Mouse (Mus musculus) cortical plate, adult 2 months (tissue): Measurements from ENCODE around the gene Hoxa2. TPM values are rescaled to one million over a fixed set of nuclear protein-coding genes. Genes with fewer than 3 reads are reported as not detected.

Experiments used
- H3K27ac ChIP-seq: fragments of 200-500 bp; 2 replicates; pipeline ENCODE4 v1.5.1; 2012; ENCODE audit warnings: low read length, control low read depth, inconsistent platforms; ENCODE audit not compliant: insufficient read depth
- H3K4me1 ChIP-seq: fragments of 200-500 bp; 2 replicates; pipeline ENCODE4 v1.6.1; 2011; ENCODE audit warnings: low read length; ENCODE audit not compliant: control insufficient read depth, insufficient read depth
- H3K4me3 ChIP-seq: fragments of 200-500 bp; 2 replicates; pipeline ENCODE4 v1.5.1; 2011; ENCODE audit warnings: mild to moderate bottlenecking, low read length, control low read depth; ENCODE audit not compliant: insufficient read depth
- CTCF ChIP-seq: fragments of 200-500 bp; IDR thresholded peaks from 2 replicates; pipeline ENCODE4 v1.5.1; 2011; ENCODE audit warnings: mild to moderate bottlenecking, control low read depth, low read length; ENCODE audit not compliant: insufficient read depth; ENCODE audit errors: extremely low read depth
- POLR2A ChIP-seq: fragments of 200-500 bp; IDR thresholded peaks from 2 replicates; pipeline ENCODE4 v1.6.1; 2011; ENCODE audit warnings: mild to moderate bottlenecking, low read length, control low read depth; ENCODE audit not compliant: insufficient read depth; ENCODE audit errors: extremely low read depth
- polyA plus RNA-seq: library from polyadenylated mRNA; depleted of rRNA; stranded (reverse); fragments of >200 nt; gene quantifications from 2 replicates; pipeline ENCODE4 v1.2.3, GENCODE M21; 2012; rRNA removed

Hoxa2 gene
- polyA plus RNA-seq, 1 experiment, result not detected

DNA sequence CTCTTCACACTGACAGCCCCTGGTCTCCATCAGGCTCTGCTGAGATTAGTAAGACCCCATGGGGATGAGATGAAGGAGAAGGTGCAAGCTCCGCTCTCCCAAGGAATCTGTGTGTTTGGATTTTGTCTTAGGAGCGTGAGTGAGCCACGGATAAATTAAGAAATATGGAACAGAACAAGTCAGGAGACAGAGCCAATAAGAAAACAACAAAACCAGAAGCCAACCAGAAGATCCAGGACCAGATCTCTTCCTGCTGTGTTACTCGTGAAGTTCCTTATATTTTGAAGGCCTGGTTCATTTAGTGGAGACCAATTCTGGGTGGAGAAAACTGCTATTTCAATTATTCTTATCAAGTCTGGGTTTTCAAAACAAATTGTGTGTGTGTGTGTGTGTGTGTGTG is 13.1 kb downstream of the Hoxa2 start:
- TF ChIP-seq POLR2A, result no peak
- no peak overlapping the region for H3K4me3 ChIP-seq
- H3K4me1 ChIP-seq, result no peaks in the 10 kb centered on the region
- H3K27ac ChIP-seq, result no peak overlapping the region

DNA sequence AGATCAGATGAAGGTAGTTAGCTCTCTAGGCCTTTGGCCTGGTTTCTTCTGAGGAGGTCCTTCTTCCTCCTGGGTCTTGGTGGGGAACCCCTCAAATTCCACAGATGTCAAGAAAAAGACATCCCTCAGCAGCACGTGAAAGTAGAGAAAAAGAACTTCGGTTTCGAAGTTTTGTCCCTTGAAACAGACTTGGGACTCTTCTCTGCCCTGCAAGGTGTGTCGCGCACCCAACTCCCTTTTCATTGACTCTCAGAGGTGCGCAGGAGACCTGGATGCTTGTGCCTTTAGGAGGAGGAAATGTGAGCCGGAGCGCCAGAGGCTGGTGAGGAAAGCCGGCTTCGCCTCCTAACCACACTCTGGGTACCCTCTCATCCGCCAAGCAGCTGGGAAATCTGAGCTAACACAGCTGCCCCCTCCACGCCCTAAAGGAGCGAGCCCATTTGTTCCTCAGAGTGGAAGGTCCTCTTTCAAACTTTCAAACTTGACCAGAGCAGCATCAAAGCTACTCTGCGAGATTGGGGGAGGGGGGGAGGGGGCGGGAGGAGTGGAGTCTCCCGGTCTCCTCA is 14.1 kb downstream of the Hoxa2 start:
- Histone ChIP-seq H3K27ac (no peak overlapping the region), H3K4me1 (no peaks in the 10 kb centered on the region), H3K4me3 (no peak overlapping the region)
- no peak for TF ChIP-seq POLR2A
- no peak for TF ChIP-seq CTCF

DNA sequence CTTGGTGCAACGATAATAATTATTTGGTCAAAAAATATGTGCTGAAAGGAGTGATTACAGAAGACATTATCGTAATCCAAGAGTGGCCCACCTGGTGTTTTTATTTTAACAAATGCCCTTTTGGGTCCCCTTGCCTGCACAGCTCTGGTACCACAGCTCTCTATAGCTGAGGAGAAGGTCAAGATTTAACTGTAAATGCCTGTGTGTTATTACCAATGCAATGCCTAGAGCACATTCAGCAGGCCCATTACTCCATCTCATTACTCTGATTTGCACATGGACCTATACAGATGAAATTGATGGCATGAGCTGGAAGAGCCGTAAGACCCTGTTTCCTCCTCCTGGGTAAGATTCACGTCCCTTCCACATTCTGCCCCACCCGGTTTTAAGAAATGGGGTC is 25.5 kb downstream of the Hoxa2 start:
- Histone ChIP-seq H3K4me1 (no peaks in the 10 kb centered on the region), H3K4me3 (no peak overlapping the region), H3K27ac (no peak overlapping the region)
- TF ChIP-seq CTCF (no peak), POLR2A (no peak)

DNA sequence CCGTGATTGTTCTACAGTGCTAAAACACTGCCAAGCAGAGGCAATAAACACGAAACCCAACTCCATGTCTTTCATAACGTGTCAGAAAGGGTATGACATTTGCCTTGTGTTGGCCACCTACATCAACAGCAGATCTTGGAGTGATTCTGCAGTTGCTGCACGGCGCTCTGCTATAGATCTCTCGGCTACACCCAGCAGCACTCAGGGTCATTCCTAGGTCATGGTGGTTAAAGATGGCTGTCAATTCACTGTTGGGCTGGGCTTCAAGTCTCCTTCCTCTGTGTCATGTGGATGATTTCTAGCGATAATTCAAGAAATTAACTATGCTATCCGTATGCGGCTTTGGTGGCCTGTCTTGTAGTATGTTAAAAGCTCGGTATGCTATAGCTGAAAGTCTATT is 26.1 kb downstream of the Hoxa2 start:
- Histone ChIP-seq H3K4me3 (no peak overlapping the region), H3K27ac (no peak overlapping the region), H3K4me1 (no peaks in the 10 kb centered on the region)
- TF ChIP-seq POLR2A, result no peak
- no peak for TF ChIP-seq CTCF

DNA sequence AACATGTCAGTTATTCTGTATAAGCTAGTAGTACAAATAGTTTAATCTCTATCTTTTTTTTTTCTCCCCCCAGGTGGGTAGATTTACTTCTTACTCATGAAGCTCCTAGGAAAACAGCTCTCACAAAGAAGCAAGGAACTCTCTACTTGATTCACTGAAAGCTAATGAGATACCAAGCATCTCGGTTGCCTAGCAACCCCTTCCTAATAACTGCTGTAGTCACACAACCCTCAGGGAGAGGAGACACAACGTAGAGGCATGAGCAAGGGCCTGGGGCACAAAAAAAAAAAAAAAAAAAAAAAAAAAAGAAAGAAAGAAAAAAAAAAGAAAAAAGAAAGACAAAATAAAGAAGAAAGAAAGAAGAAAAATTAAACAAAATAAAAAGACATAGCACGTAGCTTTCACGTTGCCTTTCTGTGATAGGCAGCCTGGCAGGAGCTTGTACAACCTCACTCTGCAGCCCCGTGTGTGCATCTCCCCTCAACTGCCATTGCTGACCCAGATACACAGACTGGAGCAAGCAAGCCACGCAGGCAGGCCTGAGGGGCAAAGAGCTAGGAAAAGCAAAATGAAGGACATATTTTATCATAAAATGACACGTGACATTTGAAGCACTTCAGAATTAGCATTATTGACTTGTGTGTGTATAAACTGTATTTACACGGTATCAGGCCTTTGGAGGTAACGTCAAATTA is 26.6 kb downstream of the Hoxa2 start:
- H3K4me1 ChIP-seq, result no peaks in the 10 kb centered on the region
- H3K27ac ChIP-seq, result no peak overlapping the region
- H3K4me3 ChIP-seq, result no peak overlapping the region
- TF ChIP-seq POLR2A (no peak), CTCF (no peak)

DNA sequence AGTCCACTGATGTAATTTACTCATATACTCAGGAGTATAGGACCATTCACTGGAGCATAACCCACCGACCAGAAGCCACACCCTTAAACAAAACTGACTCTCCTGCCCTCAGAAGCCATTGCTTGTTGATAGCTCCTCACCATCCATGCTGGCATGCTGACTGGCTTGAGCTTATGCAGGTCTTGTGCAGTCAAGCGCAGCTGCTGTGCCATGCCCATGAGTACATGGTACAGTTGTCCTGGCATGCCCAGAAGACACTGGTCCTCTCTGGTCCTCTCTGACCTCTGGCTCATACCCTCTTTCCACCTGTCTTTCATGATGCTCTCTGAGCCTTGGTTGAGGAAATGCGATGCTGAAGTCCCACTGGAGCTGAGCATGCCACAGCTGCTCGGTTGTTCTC is 41.0 kb downstream of the Hoxa2 start:
- H3K4me3 ChIP-seq, result no peak overlapping the region
- no peak for TF ChIP-seq POLR2A
- no peak for TF ChIP-seq CTCF
- no peak overlapping the region for H3K27ac ChIP-seq
- no peaks in the 10 kb centered on the region for H3K4me1 ChIP-seq

DNA sequence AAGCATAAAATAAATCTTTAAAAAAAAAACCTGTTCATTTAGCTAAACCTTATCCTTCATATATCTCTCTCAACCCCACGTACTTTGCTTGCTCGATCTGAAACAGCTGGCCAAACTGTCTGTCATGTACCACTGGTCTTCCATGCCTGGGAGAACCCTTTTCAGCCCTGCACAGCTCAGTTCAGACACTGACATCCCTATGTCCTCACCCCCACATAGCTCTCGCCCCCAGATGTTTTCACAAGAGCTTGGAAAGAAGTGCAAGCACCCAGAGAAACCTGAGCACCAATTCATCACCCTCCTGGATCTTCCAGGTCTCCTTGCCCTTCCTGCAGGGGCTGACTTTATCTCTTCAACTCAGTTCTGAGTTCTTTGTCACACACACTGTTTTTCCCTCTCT is 43.5 kb downstream of the Hoxa2 start:
- no peak for TF ChIP-seq POLR2A
- TF ChIP-seq CTCF, result no peak

DNA sequence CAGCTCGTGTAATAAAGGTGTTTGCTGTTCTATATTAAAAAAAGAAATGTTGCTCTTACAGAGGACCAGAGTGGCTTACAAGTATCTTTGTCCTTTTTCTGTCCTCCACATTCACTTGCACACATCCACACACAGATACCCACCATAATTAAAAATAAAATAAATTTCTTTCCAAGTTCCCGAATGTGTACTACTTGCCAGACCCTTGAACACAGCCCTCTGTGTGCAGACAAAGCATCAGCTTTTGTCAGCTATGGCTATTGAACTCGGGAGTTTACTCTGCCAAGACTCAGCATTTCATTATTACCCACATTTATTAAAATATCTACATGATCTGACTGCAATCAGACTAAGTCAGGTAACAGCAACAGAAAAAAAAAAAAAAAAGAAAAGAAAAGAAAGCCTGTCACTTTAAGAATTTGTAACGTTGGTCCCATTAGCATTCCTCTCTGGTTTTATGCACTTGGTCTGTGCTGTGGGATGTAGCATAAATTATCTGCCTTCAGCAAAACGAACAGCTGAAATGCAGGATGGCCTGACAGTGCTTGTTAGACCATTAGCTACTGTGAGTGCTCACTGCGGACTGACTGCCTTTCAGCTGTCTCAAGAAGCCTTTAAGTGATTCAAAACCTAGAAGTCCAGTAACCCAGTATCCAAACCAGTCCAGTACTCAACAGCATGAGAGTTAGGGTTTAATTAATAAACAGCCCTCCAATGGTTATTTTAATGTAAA is 45.6 kb downstream of the Hoxa2 start:
- no peaks in the 10 kb centered on the region for H3K4me1 ChIP-seq
- no peak for TF ChIP-seq POLR2A
- no peak overlapping the region for H3K27ac ChIP-seq
- H3K4me3 ChIP-seq, result no peak overlapping the region

More for the DNA sequence above, 43.5 kb downstream of the Hoxa2 start:
- Histone ChIP-seq H3K27ac (no peak overlapping the region), H3K4me3 (no peak overlapping the region), H3K4me1 (no peaks in the 10 kb centered on the region)

DNA sequence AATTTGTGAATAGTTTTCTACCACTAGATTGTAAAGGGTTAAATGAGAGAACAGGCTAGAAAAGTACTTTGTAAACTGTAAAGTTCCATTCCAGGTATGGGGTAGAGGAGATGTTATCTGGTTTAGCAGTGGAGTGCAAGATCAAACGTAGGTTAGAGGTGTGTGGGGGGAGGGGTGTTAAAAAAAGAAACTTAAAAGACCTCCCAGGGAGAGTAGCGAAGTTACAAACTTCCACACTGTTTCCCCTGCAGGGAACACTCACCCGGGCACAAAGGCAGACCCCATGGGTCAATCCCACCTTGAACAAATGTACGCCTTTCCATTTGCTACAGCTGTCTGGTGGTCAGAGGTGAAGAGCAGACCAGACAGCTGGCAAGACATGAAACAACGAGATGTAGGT is 48.7 kb downstream of the Hoxa2 start:
- Histone ChIP-seq H3K4me1 (no peaks in the 10 kb centered on the region), H3K27ac (no peak overlapping the region), H3K4me3 (no peak overlapping the region)
- TF ChIP-seq CTCF, result no peak
- no peak for TF ChIP-seq POLR2A

Other genes with a start within 250 kb of the Hoxa2 start
- 10.3 and 10.9 TPM in 2 replicates for gene Skap2, start 152.3 kb downstream of the Hoxa2 start, polyA plus RNA-seq
- gene Hoxa1, start 6.5 kb downstream of the Hoxa2 start, polyA plus RNA-seq, result not detected in 2 replicates
- gene 5730596B20Rik, start 12.7 kb upstream of the Hoxa2 start, polyA plus RNA-seq, result not detected in 2 replicates
- gene Hoxa4, start 26.9 kb upstream of the Hoxa2 start, polyA plus RNA-seq, result not detected in 2 replicates
- gene Hoxa5, start 39.8 kb upstream of the Hoxa2 start, polyA plus RNA-seq, result not detected in 2 replicates
- not detected in 2 replicates for gene Hoxa6, start 43.9 kb upstream of the Hoxa2 start, polyA plus RNA-seq
- not detected in 2 replicates for gene Hoxa3, start 48.5 kb upstream of the Hoxa2 start, polyA plus RNA-seq
- not detected in 2 replicates for gene Gm28308, start 48.5 kb upstream of the Hoxa2 start, polyA plus RNA-seq
- 0.04 TPM in 1 of 2 replicates, not detected in the other for gene Hoxa7, start 57.0 kb upstream of the Hoxa2 start, polyA plus RNA-seq
- not detected in 2 replicates for gene Hoxa9, start 66.3 kb upstream of the Hoxa2 start, polyA plus RNA-seq
- gene Hoxa10, start 76.0 kb upstream of the Hoxa2 start, polyA plus RNA-seq, result not detected in 2 replicates
- not detected in 2 replicates for gene Hoxa11, start 81.0 kb upstream of the Hoxa2 start, polyA plus RNA-seq
- gene Hoxa13, start 96.0 kb upstream of the Hoxa2 start, polyA plus RNA-seq, result not detected in 2 replicates
- not detected in 2 replicates for gene Evx1, start 148.7 kb upstream of the Hoxa2 start, polyA plus RNA-seq